Mouse (Mus musculus) kidney, embryonic 16.5 days (tissue): ENCODE measurements around the gene Pkd1. TPM values are rescaled to one million over a fixed set of nuclear protein-coding genes. Genes with fewer than 3 reads are reported as not detected.
A peak's percentile ranks its signal among the peaks of the same experiment; 100 is the strongest.

Source experiments
- ATAC-seq: fragments of 200-750 bp; cut with Nextera tagmentation; 2 replicates; pipeline ENCODE4 v1.8.0; 2017; ENCODE audit warnings: moderate TSS enrichment; ENCODE audit not compliant: low FRiP score, low TSS enrichment
- H3K27ac ChIP-seq: fragments of 300-500 bp; sonication (generic); 2 replicates; pipeline ENCODE4 v1.5.1; 2014; ENCODE audit warnings: low read length
- H3K27me3 ChIP-seq: fragments of 300-500 bp; sonication (generic); 2 replicates; pipeline ENCODE4 v1.6.1; 2014; ENCODE audit warnings: low read length, control low read depth, mixed read lengths; ENCODE audit not compliant: insufficient read depth
- H3K36me3 ChIP-seq: fragments of 300-500 bp; sonication (generic); 2 replicates; pipeline ENCODE4 v1.6.1; 2014; ENCODE audit warnings: low read length, control low read depth, mixed read lengths; ENCODE audit not compliant: insufficient read depth
- H3K4me1 ChIP-seq: fragments of 300-500 bp; sonication (generic); 2 replicates; pipeline ENCODE4 v1.6.1; 2014; ENCODE audit warnings: low read length, control low read depth, mixed read lengths; ENCODE audit not compliant: insufficient read depth
- H3K4me2 ChIP-seq: fragments of 300-500 bp; sonication (generic); replicated peaks from 2 replicates; pipeline ENCODE4 v1.6.1; 2014; ENCODE audit warnings: low read depth, low read length
- H3K4me3 ChIP-seq: fragments of 300-500 bp; sonication (generic); 2 replicates; pipeline ENCODE4 v1.5.1; 2014; ENCODE audit warnings: mild to moderate bottlenecking, low read length
- H3K9ac ChIP-seq: fragments of 300-500 bp; sonication (generic); replicated peaks from 2 replicates; pipeline ENCODE4 v1.6.1; 2014; ENCODE audit warnings: low read length
- H3K9me3 ChIP-seq: fragments of 300-500 bp; sonication (generic); 2 replicates; pipeline ENCODE4 v1.6.1; 2016; ENCODE audit warnings: low read length, control low read depth
- WGBS: fragments of 180-500 bp; shearing (Covaris S2); extraction: QIAGEN DNeasy Blood & Tissue Kit; methylation state at CpG from one replicate; pipeline ENCODE4 v1.1.7; 2014; 5-methylcytosine and 5-hydroxymethylcytosine counted together
- polyA plus RNA-seq: library from polyadenylated mRNA; unstranded; fragments of >200 nt; fragmentation: Nextera tagmentation; extraction: Ambion mirVana; gene quantifications from 2 replicates; pipeline ENCODE4 v1.2.1, GENCODE M21; 2015

The Pkd1 gene
- polyA plus RNA-seq, 1 experiment from 2014 or later: 22.5 TPM

GRCm38 (mm10) chr17:24636781-24637481 is 87.3 kb downstream of the Pkd1 start:
- peaks cover 10% of the 10 kb centered on the region; the same call in 1 of the 2 replicates for H3K36me3 ChIP-seq
- H3K4me3 ChIP-seq: no peak overlapping the region
- no peaks in the 10 kb centered on the region for H3K27me3 ChIP-seq
- no peak for ATAC-seq
- H3K9me3 ChIP-seq: no peaks in the 10 kb centered on the region
- peaks cover 28% of the 10 kb centered on the region for H3K4me1 ChIP-seq
- no peak overlapping the region for H3K27ac ChIP-seq
- WGBS: 76% methylated on average over 5 of the region's 5 CpGs
- no peak overlapping the region for H3K9ac ChIP-seq
- H3K4me2 ChIP-seq: no peak overlapping the region

GRCm38 (mm10) chr17:24638214-24638613 is 88.6 kb downstream of the Pkd1 start:
- no peak overlapping the region for H3K4me3 ChIP-seq
- H3K9ac ChIP-seq: no peak overlapping the region
- peak overlapping the region; percentile 33 for H3K27ac ChIP-seq
- H3K27me3 ChIP-seq: no peaks in the 10 kb centered on the region
- H3K36me3 ChIP-seq: peaks cover 13% of the 10 kb centered on the region
- H3K4me2 ChIP-seq: no peak overlapping the region
- H3K9me3 ChIP-seq: no peaks in the 10 kb centered on the region
- peaks cover 22% of the 10 kb centered on the region for H3K4me1 ChIP-seq
- WGBS: 78% methylated on average over 4 of the region's 4 CpGs
- no peak for ATAC-seq

- no peaks in the 10 kb centered on the region for H3K27me3 ChIP-seq
Measured at GRCm38 (mm10) chr17:24638840-24639239, 89.2 kb downstream of the Pkd1 start.

GRCm38 (mm10) chr17:24639571-24639988 is 89.9 kb downstream of the Pkd1 start:
- Histone ChIP-seq H3K27me3 (no peaks in the 10 kb centered on the region), H3K9ac (peak overlapping the region; percentile 36; the same call in 1 of the 2 replicates), H3K4me2 (no peak overlapping the region), H3K36me3 (peaks cover 13% of the 10 kb centered on the region), H3K4me1 (peaks cover 28% of the 10 kb centered on the region), H3K9me3 (no peaks in the 10 kb centered on the region), H3K4me3 (no peak overlapping the region), H3K27ac (peak overlapping the region; percentile 79)
- ATAC-seq: peak; percentile 58
- 62% methylated on average over 5 of the region's 5 CpGs for WGBS

More at GRCm38 (mm10) chr17:24638840-24639239, 89.2 kb downstream of the Pkd1 start:
- peak; percentile 91 for ATAC-seq
- peaks cover 20% of the 10 kb centered on the region for H3K4me1 ChIP-seq
- no peak overlapping the region for H3K4me3 ChIP-seq
- no peak overlapping the region for H3K4me2 ChIP-seq
- H3K36me3 ChIP-seq: peaks cover 13% of the 10 kb centered on the region
- H3K9me3 ChIP-seq: no peaks in the 10 kb centered on the region
- H3K27ac ChIP-seq: peak overlapping the region; percentile 79
- H3K9ac ChIP-seq: no peak overlapping the region
- WGBS: 26% methylated on average over 9 of the region's 9 CpGs

- Histone ChIP-seq H3K9ac (peak overlapping the region; percentile 36; the same call in 1 of the 2 replicates), H3K4me2 (no peak overlapping the region), H3K36me3 (peaks cover 13% of the 10 kb centered on the region), H3K9me3 (no peaks in the 10 kb centered on the region), H3K27me3 (no peaks in the 10 kb centered on the region), H3K4me3 (no peak overlapping the region), H3K27ac (peak overlapping the region; percentile 79), H3K4me1 (peaks cover 33% of the 10 kb centered on the region)
- ATAC-seq: no peak
- WGBS: 82% methylated on average over 7 of the region's 7 CpGs
Measured at GRCm38 (mm10) chr17:24640119-24640518, 90.5 kb downstream of the Pkd1 start.

- H3K9ac ChIP-seq: no peak overlapping the region; the same call in 1 of the 2 replicates
- H3K4me2 ChIP-seq: no peak overlapping the region
- H3K9me3 ChIP-seq: no peaks in the 10 kb centered on the region
- no peak overlapping the region for H3K4me3 ChIP-seq
- no peak for ATAC-seq
- H3K27ac ChIP-seq: peak overlapping the region; percentile 79; the same call in 1 of the 2 replicates
- no peaks in the 10 kb centered on the region for H3K27me3 ChIP-seq
- H3K4me1 ChIP-seq: peaks cover 38% of the 10 kb centered on the region
- H3K36me3 ChIP-seq: peaks cover 13% of the 10 kb centered on the region
- 95% methylated on average over 15 of the region's 15 CpGs for WGBS
Measured at GRCm38 (mm10) chr17:24640581-24640980, 90.9 kb downstream of the Pkd1 start.

GRCm38 (mm10) chr17:24641944-24642343 is 92.3 kb downstream of the Pkd1 start:
- ATAC-seq: no peak
- Histone ChIP-seq H3K27ac (no peak overlapping the region), H3K9ac (no peak overlapping the region), H3K4me1 (peaks cover 39% of the 10 kb centered on the region), H3K36me3 (peaks cover 13% of the 10 kb centered on the region), H3K4me3 (no peak overlapping the region), H3K27me3 (no peaks in the 10 kb centered on the region), H3K9me3 (no peaks in the 10 kb centered on the region), H3K4me2 (no peak overlapping the region)
- WGBS: 92% methylated on average over 14 of the region's 14 CpGs

GRCm38 (mm10) chr17:24642791-24643343 is 93.2 kb downstream of the Pkd1 start:
- 62% methylated on average over 6 of the region's 6 CpGs for WGBS
- no peak for ATAC-seq
- no peaks in the 10 kb centered on the region for H3K27me3 ChIP-seq
- no peak overlapping the region for H3K27ac ChIP-seq
- H3K9me3 ChIP-seq: no peaks in the 10 kb centered on the region
- H3K4me3 ChIP-seq: no peak overlapping the region
- H3K36me3 ChIP-seq: peaks cover 13% of the 10 kb centered on the region
- H3K4me2 ChIP-seq: no peak overlapping the region
- peaks cover 42% of the 10 kb centered on the region for H3K4me1 ChIP-seq
- H3K9ac ChIP-seq: no peak overlapping the region; the same call in 1 of the 2 replicates

GRCm38 (mm10) chr17:24644030-24644715 is 94.5 kb downstream of the Pkd1 start:
- H3K9me3 ChIP-seq: no peaks in the 10 kb centered on the region
- H3K4me1 ChIP-seq: peaks cover 43% of the 10 kb centered on the region
- peak overlapping the region; percentile 61 for H3K9ac ChIP-seq
- H3K4me3 ChIP-seq: peak overlapping the region; percentile 23
- H3K36me3 ChIP-seq: peaks cover 13% of the 10 kb centered on the region
- ATAC-seq: peak; percentile 25; the same call in 1 of the 2 replicates
- no peaks in the 10 kb centered on the region for H3K27me3 ChIP-seq
- H3K4me2 ChIP-seq: peak overlapping the region; percentile 44
- H3K27ac ChIP-seq: peak overlapping the region; percentile 86
- 23% methylated on average over 7 of the region's 7 CpGs for WGBS
